Mouse (Mus musculus): ENCODE results near the gene Derl3.

- TF ChIP-seq CTCF (IDR thresholded peaks at IDR 0.05; ENCODE audit: control insufficient read depth, insufficient read depth, insufficient replicate concordance, low read depth, low read length) (no peak), POLR2A (IDR thresholded peaks at IDR 0.05; ENCODE audit: control insufficient read depth, low read depth, low read length) (peak; percentile 52; the same call in 1 of the 2 replicates)
These were observed 35.6 kb upstream of the Derl3 start for GRCm38 (mm10) chr10:75857598-75857997.

Data from testis, adult 2 months (tissue).